ENCODE assay signal across 11 mouse cellular contexts in the genomic region with DNA sequence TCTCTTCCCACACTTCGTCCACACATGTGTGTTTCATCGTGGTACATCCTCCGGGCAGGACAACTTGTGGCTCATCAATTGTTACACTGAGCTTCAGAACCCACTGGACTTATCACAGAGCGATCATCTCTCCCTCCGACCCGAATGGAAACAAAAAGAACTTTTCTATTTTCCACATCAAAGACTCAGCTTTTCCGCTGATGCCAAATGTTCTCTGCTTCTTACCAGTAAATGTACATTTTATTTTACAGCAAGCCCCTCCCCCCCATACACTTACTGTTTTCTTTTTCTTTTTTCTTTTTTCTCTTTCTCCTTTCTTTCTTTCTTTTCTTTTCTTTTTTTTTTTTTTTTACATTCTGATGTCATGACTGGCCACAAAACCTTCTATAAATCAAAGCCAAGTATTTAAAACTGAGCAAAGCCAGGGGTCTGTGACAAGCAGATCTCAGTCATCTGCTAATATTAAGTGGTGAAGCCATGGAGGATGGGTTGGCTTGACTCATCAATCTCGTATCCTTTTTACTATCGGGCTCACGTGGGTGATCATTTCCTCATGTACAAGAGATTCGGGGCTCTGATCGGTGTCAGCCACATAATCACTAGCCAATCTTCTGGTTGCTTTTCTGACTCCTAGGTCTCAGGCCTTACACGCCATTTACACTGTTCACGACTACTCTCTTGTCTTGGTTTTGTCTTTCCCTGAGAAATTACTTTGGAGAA.
DNase-seq lines count a peak whose midpoint lies in the region; ATAC-seq lines count a peak whose summit lies in the region.
"Had no signal": no experiment of that assay in that cellular context is flagged by ENCODE, and none has a peak within 500 bp of the region (broad histone marks: within the 10 kb centered on the region; RNA-seq: fewer than 3 reads in every experiment).

No protein-coding gene starts in this region.

- H3K9me3 ChIP-seq in midbrain, embryonic 16.5 days (replicated peaks; ENCODE audit: control insufficient read depth, low read length, poor library complexity, severe bottlenecking) = no peaks in the 10 kb centered on the region
- no peaks in the 10 kb centered on the region for H3K9me3 ChIP-seq in midbrain, embryonic 11.5 days (ENCODE audit: control insufficient read depth, low read length)
- H3K9me3 ChIP-seq in forebrain, embryonic 11.5 days (ENCODE audit: control insufficient read depth, low read length) = no peaks in the 10 kb centered on the region
- no peaks in the 10 kb centered on the region for H3K9me3 ChIP-seq in hindbrain, embryonic 15.5 days
- H3K9me3 ChIP-seq: embryonic facial prominence, embryonic 15.5 days; heart, embryonic 15.5 days had no signal

- H3K27ac ChIP-seq in midbrain, embryonic 16.5 days (ENCODE audit: low read length) = peak overlapping the region; percentile 43
- H3K27ac ChIP-seq in midbrain, embryonic 11.5 days (ENCODE audit: low read depth, low read length) = no peak overlapping the region
- H3K27ac ChIP-seq in forebrain, embryonic 11.5 days (ENCODE audit: low read depth, low read length) = no peak overlapping the region
- no peak overlapping the region for H3K27ac ChIP-seq in hindbrain, embryonic 15.5 days (replicated peaks)
- H3K27ac ChIP-seq: embryonic facial prominence, embryonic 15.5 days; heart, embryonic 15.5 days; limb, embryonic 13.5 days had no signal

- no peaks in the 10 kb centered on the region for H3K27me3 ChIP-seq in midbrain, embryonic 16.5 days (ENCODE audit: control insufficient read depth, insufficient read depth, low read depth, low read length)
- H3K27me3 ChIP-seq in midbrain, embryonic 11.5 days (ENCODE audit: control insufficient read depth, insufficient read depth, low read length) = no peaks in the 10 kb centered on the region
- H3K27me3 ChIP-seq in forebrain, embryonic 11.5 days (ENCODE audit: control insufficient read depth, insufficient read depth, low read length) = no peaks in the 10 kb centered on the region
- no peaks in the 10 kb centered on the region for H3K27me3 ChIP-seq in hindbrain, embryonic 15.5 days
- H3K27me3 ChIP-seq: embryonic facial prominence, embryonic 15.5 days; heart, embryonic 15.5 days; limb, embryonic 13.5 days had no signal

- DNase-seq in midbrain, embryonic 11.5 days (ENCODE audit: low spot score, missing footprints) = no peak
- DNase-seq in forebrain, embryonic 11.5 days (ENCODE audit: low spot score) = no peak
- peak; percentile 76 for DNase-seq in naive thymus-derived CD4-positive, alpha-beta T cell, adult 2 months (ENCODE audit: low read depth)
- DNase-seq in right cerebral cortex, postnatal 4 days = no peak
- no peak for DNase-seq in gastrocnemius, postnatal 10 days
- DNase-seq: lung, postnatal 14 days had no signal

- H3K4me3 ChIP-seq in midbrain, embryonic 16.5 days (ENCODE audit: low read depth, low read length) = no peak overlapping the region
- no peak overlapping the region for H3K4me3 ChIP-seq in midbrain, embryonic 11.5 days (ENCODE audit: low read depth, low read length)
- no peak overlapping the region for H3K4me3 ChIP-seq in forebrain, embryonic 11.5 days (ENCODE audit: low read depth, low read length)
- no peak overlapping the region for H3K4me3 ChIP-seq in hindbrain, embryonic 15.5 days
- H3K4me3 ChIP-seq: embryonic facial prominence, embryonic 15.5 days; heart, embryonic 15.5 days; limb, embryonic 13.5 days had no signal

- no peak for ATAC-seq in midbrain, embryonic 16.5 days
- ATAC-seq in midbrain, embryonic 11.5 days (ENCODE audit: low FRiP score) = no peak
- no peak for ATAC-seq in forebrain, embryonic 11.5 days (replicated peaks; ENCODE audit: low FRiP score)
- no peak for ATAC-seq in hindbrain, embryonic 15.5 days (ENCODE audit: low FRiP score, low read depth)

- WGBS in midbrain, embryonic 16.5 days = 67% methylated on average over 14 of the region's 14 CpGs
- 86% methylated on average over 14 of the region's 14 CpGs for WGBS in midbrain, embryonic 11.5 days
- WGBS in forebrain, embryonic 11.5 days = 80% methylated on average over 14 of the region's 14 CpGs
- 68% methylated on average over 14 of the region's 14 CpGs for WGBS in hindbrain, embryonic 15.5 days

- peak overlapping the region; percentile 30 for H3K4me2 ChIP-seq in midbrain, embryonic 16.5 days (ENCODE audit: low read length)
- H3K4me2 ChIP-seq in midbrain, embryonic 11.5 days = no peak overlapping the region
- H3K4me2 ChIP-seq in forebrain, embryonic 11.5 days (ENCODE audit: low read depth, low read length, severe bottlenecking) = peak overlapping the region; percentile 24; the same call in 1 of the 2 replicates
- H3K4me2 ChIP-seq in hindbrain, embryonic 15.5 days = peak overlapping the region; percentile 29
- H3K4me2 ChIP-seq: embryonic facial prominence, embryonic 15.5 days; heart, embryonic 15.5 days; limb, embryonic 13.5 days had no signal

- H3K4me1 ChIP-seq in midbrain, embryonic 16.5 days (ENCODE audit: control insufficient read depth, insufficient read depth, low read length) = peaks cover 12% of the 10 kb centered on the region
- H3K4me1 ChIP-seq in midbrain, embryonic 11.5 days (ENCODE audit: control insufficient read depth, insufficient read depth, low read length) = peaks cover 8% of the 10 kb centered on the region
- H3K4me1 ChIP-seq in forebrain, embryonic 11.5 days (replicated peaks; ENCODE audit: control insufficient read depth, insufficient read depth, low read length) = peaks cover 2% of the 10 kb centered on the region
- peaks cover 18% of the 10 kb centered on the region for H3K4me1 ChIP-seq in hindbrain, embryonic 15.5 days (replicated peaks)

- no peaks in the 10 kb centered on the region for H3K36me3 ChIP-seq in midbrain, embryonic 16.5 days (ENCODE audit: control insufficient read depth, insufficient read depth, low read length)
- H3K36me3 ChIP-seq in midbrain, embryonic 11.5 days (ENCODE audit: control insufficient read depth, insufficient read depth, low read length) = no peaks in the 10 kb centered on the region
- H3K36me3 ChIP-seq in forebrain, embryonic 11.5 days (ENCODE audit: control insufficient read depth, insufficient read depth, low read length) = no peaks in the 10 kb centered on the region
- H3K36me3 ChIP-seq in hindbrain, embryonic 15.5 days = no peaks in the 10 kb centered on the region
- H3K36me3 ChIP-seq: heart, embryonic 15.5 days had no signal

- H3K9ac ChIP-seq in midbrain, embryonic 16.5 days (ENCODE audit: low read depth, low read length) = no peak overlapping the region; the same call in 1 of the 2 replicates
- H3K9ac ChIP-seq in midbrain, embryonic 11.5 days (ENCODE audit: low read length) = no peak overlapping the region
- H3K9ac ChIP-seq in forebrain, embryonic 11.5 days (ENCODE audit: low read length) = no peak overlapping the region
- no peak overlapping the region for H3K9ac ChIP-seq in hindbrain, embryonic 15.5 days
- H3K9ac ChIP-seq: embryonic facial prominence, embryonic 15.5 days; heart, embryonic 15.5 days; limb, embryonic 13.5 days had no signal
